Comparison of ENCODE assay signal across 19 mouse cellular contexts in genomic region chr11:17083455-17083854, GRCm38 (mm10). TPM values are rescaled to one million over a fixed set of nuclear protein-coding genes. Genes with fewer than 3 reads are reported as not detected.
A peak's percentile ranks its signal among the peaks of the same experiment; 100 is the strongest.
DNase-seq lines count a peak whose midpoint lies in the region; ATAC-seq and TF ChIP-seq lines count a peak whose summit lies in the region.
"Had no signal": no experiment of that assay in that cellular context is flagged by ENCODE, and none has a peak within 500 bp of the region (broad histone marks: within the 10 kb centered on the region; RNA-seq: fewer than 3 reads in every experiment).

No protein-coding gene starts in this region.

- no peaks in the 10 kb centered on the region for H3K36me3 ChIP-seq in neural tube, embryonic 14.5 days (ENCODE audit: control insufficient read depth, insufficient read depth, low read length)
- H3K36me3 ChIP-seq in neural tube, embryonic 15.5 days: peaks cover 17% of the 10 kb centered on the region
- no peaks in the 10 kb centered on the region for H3K36me3 ChIP-seq in embryonic facial prominence, embryonic 15.5 days
- H3K36me3 ChIP-seq: heart, embryonic 15.5 days had no signal

- no peak overlapping the region for H3K9ac ChIP-seq in neural tube, embryonic 14.5 days (replicated peaks; ENCODE audit: low read depth, low read length)
- H3K9ac ChIP-seq in neural tube, embryonic 15.5 days (replicated peaks): no peak overlapping the region
- H3K9ac ChIP-seq in embryonic facial prominence, embryonic 15.5 days: no peak overlapping the region
- H3K9ac ChIP-seq: forebrain, embryonic 13.5 days; heart, embryonic 15.5 days; hindbrain, embryonic 12.5 days; kidney, embryonic 15.5 days; midbrain, embryonic 15.5 days had no signal

- whole genome bisulfite sequencing in neural tube, embryonic 14.5 days: 97% methylated on average over 3 of the region's 3 CpGs
- 97% methylated on average over 3 of the region's 3 CpGs for WGBS in neural tube, embryonic 15.5 days
- WGBS in embryonic facial prominence, embryonic 15.5 days: 76% methylated on average over 3 of the region's 3 CpGs

- peak; percentile 17; the same call in 1 of the 2 replicates for ATAC-seq in neural tube, embryonic 14.5 days (ENCODE audit: low read depth)
- no peak for ATAC-seq in neural tube, embryonic 15.5 days (ENCODE audit: low FRiP score)
- ATAC-seq in embryonic facial prominence, embryonic 15.5 days (ENCODE audit: insufficient number of reproducible peaks, low FRiP score, low TSS enrichment, low read depth): no peak
- no peak for ATAC-seq in activated CD4-positive, CD25-positive, alpha-beta regulatory T cell, adult 4 months
- ATAC-seq: inflammation-experienced regulatory T-cells, adult 6 months had no signal

- no peak for TF ChIP-seq CTCF in gastrocnemius, adult 2 months (IDR thresholded peaks at IDR 0.05)

- H3K4me1 ChIP-seq in neural tube, embryonic 14.5 days (ENCODE audit: control insufficient read depth, insufficient read depth, low read length): no peaks in the 10 kb centered on the region
- H3K4me1 ChIP-seq in neural tube, embryonic 15.5 days: 0 out of 2 replicates have a peak, but pooled peaks cover 3% of the 10 kb centered on the region
- H3K4me1 ChIP-seq in embryonic facial prominence, embryonic 15.5 days: 0 out of 2 replicates have a peak, but pooled peaks cover 10% of the 10 kb centered on the region
- H3K4me1 ChIP-seq: forebrain, embryonic 13.5 days; hindbrain, embryonic 12.5 days; midbrain, embryonic 15.5 days had no signal

- H3K4me3 ChIP-seq in gastrocnemius, adult 2 months: peak overlapping the region; percentile 15; the same call in 1 of the 2 replicates
- H3K4me3 ChIP-seq in neural tube, embryonic 14.5 days (ENCODE audit: low read depth, low read length): no peak overlapping the region
- no peak overlapping the region for H3K4me3 ChIP-seq in neural tube, embryonic 15.5 days (replicated peaks)
- no peak overlapping the region for H3K4me3 ChIP-seq in embryonic facial prominence, embryonic 15.5 days (replicated peaks)
- H3K4me3 ChIP-seq: forebrain, embryonic 13.5 days; heart, embryonic 15.5 days; hindbrain, embryonic 12.5 days; kidney, embryonic 15.5 days; midbrain, embryonic 15.5 days; myocyte had no signal

- intact Hi-C loops in gastrocnemius, adult 2 months (cut with DNase I): loop anchor here (2.0 kb wide), 1 partner anchor 127 kb away; the partner anchor contains the start of gene Pno1

- peak overlapping the region; percentile 78 for H3K27ac ChIP-seq in gastrocnemius, adult 2 months
- H3K27ac ChIP-seq in neural tube, embryonic 14.5 days (ENCODE audit: low read depth, low read length): no peak overlapping the region
- H3K27ac ChIP-seq in neural tube, embryonic 15.5 days (replicated peaks): no peak overlapping the region
- H3K27ac ChIP-seq in embryonic facial prominence, embryonic 15.5 days (replicated peaks): 0 out of 2 replicates have a peak overlapping the region, but pooled peaks have one; percentile 34
- H3K27ac ChIP-seq: forebrain, embryonic 13.5 days; heart, embryonic 15.5 days; hindbrain, embryonic 12.5 days; kidney, embryonic 15.5 days; midbrain, embryonic 15.5 days had no signal

- no peaks in the 10 kb centered on the region for H3K9me3 ChIP-seq in neural tube, embryonic 14.5 days (ENCODE audit: control insufficient read depth, low read length)
- H3K9me3 ChIP-seq in neural tube, embryonic 15.5 days (replicated peaks): no peaks in the 10 kb centered on the region
- H3K9me3 ChIP-seq in embryonic facial prominence, embryonic 15.5 days (replicated peaks): no peaks in the 10 kb centered on the region
- H3K9me3 ChIP-seq: forebrain, embryonic 13.5 days; heart, embryonic 15.5 days; hindbrain, embryonic 12.5 days; kidney, embryonic 15.5 days; midbrain, embryonic 15.5 days had no signal

- H3K27me3 ChIP-seq in neural tube, embryonic 14.5 days (ENCODE audit: control insufficient read depth, insufficient read depth, low read length): no peaks in the 10 kb centered on the region
- H3K27me3 ChIP-seq in neural tube, embryonic 15.5 days (replicated peaks): no peaks in the 10 kb centered on the region
- no peaks in the 10 kb centered on the region for H3K27me3 ChIP-seq in embryonic facial prominence, embryonic 15.5 days
- H3K27me3 ChIP-seq: forebrain, embryonic 13.5 days; heart, embryonic 15.5 days; hindbrain, embryonic 12.5 days; kidney, embryonic 15.5 days; midbrain, embryonic 15.5 days had no signal

- DNase-seq in gastrocnemius, adult 2 months: no peak
- DNase-seq in gastrocnemius, postnatal 25 days: no peak
- no peak for DNase-seq in lung, adult 18-20 months
- DNase-seq: lung, adult 2 months; right cerebral cortex, postnatal 14 days; spleen, adult 18-20 months; thymus, postnatal 25 days had no signal

- no peak overlapping the region for H3K4me2 ChIP-seq in neural tube, embryonic 14.5 days (ENCODE audit: low read depth, low read length)
- no peak overlapping the region for H3K4me2 ChIP-seq in neural tube, embryonic 15.5 days
- H3K4me2 ChIP-seq in embryonic facial prominence, embryonic 15.5 days (replicated peaks): no peak overlapping the region
- H3K4me2 ChIP-seq: forebrain, embryonic 13.5 days; heart, embryonic 15.5 days; hindbrain, embryonic 12.5 days; kidney, embryonic 15.5 days; liver, embryonic 11.5 days; midbrain, embryonic 15.5 days had no signal

RNA-seq across cellular contexts. Expression of gene Plek, which starts 31.3 kb away (rescaled TPM):
- under 1 TPM; 0.84 to 0.99 TPM for total RNA-seq in gastrocnemius, adult 2 months (2021)
- 1 to 10 TPM; 1.3 to 1.5 TPM for total RNA-seq in gastrocnemius, postnatal 25 days (2021)
- polyA plus RNA-seq in neural tube, embryonic 14.5 days (2014; fragmentation: Nextera tagmentation; extraction: Ambion mirVana): 4.1 and 5.2 TPM in 2 replicates
- 4.4 and 4.9 TPM in 2 replicates for polyA plus RNA-seq in neural tube, embryonic 15.5 days (2015; fragmentation: Nextera tagmentation; extraction: Ambion mirVana)
- 3.8 and 4.2 TPM in 2 replicates for polyA plus RNA-seq in embryonic facial prominence, embryonic 15.5 days (2015; fragmentation: Nextera tagmentation; extraction: Ambion mirVana)
- 1 to 10 TPM; 4.1 to 10.0 TPM for polyA plus RNA-seq in activated CD4-positive, CD25-positive, alpha-beta regulatory T cell, adult 4 months (2017; shearing (Covaris generic))

RNA-seq across cellular contexts. Expression of gene Cnrip1, which starts 32.1 kb away (rescaled TPM):
- 1 to 10 TPM; 2.3 to 2.6 TPM for total RNA-seq in gastrocnemius, adult 2 months (2021)
- total RNA-seq in gastrocnemius, postnatal 25 days (2021): 1 to 10 TPM; 4.3 to 5.1 TPM
- 132 and 166 TPM in 2 replicates for polyA plus RNA-seq in neural tube, embryonic 14.5 days (2014; fragmentation: Nextera tagmentation; extraction: Ambion mirVana)
- polyA plus RNA-seq in neural tube, embryonic 15.5 days (2015; fragmentation: Nextera tagmentation; extraction: Ambion mirVana): 132 and 156 TPM in 2 replicates
- 36.0 and 38.1 TPM in 2 replicates for polyA plus RNA-seq in embryonic facial prominence, embryonic 15.5 days (2015; fragmentation: Nextera tagmentation; extraction: Ambion mirVana)
- 1 to 10 TPM; 4.5 to 6.6 TPM for polyA plus RNA-seq in activated CD4-positive, CD25-positive, alpha-beta regulatory T cell, adult 4 months (2017; shearing (Covaris generic))

Comparison
In these comparisons a context has a peak if more than half of its experiments do, and no peak if none do; other contexts are left out.
1. H3K27ac ChIP-seq: peak in gastrocnemius, adult 2 months (single experiment) and embryonic facial prominence, embryonic 15.5 days (single experiment); none in neural tube, embryonic 14.5 days (single experiment) and neural tube, embryonic 15.5 days (single experiment).